ENCODE assay signal across 8 mouse cellular contexts in genomic region chr8:126593889-126594480, GRCm38 (mm10). TPM values are rescaled to one million over a fixed set of nuclear protein-coding genes. Genes with fewer than 3 reads are reported as not detected.
DNase-seq lines count a peak whose midpoint lies in the region; ATAC-seq and TF ChIP-seq lines count a peak whose summit lies in the region.

Irf2bp2 (minus strand) TSS chr8:126593986.

- peak within 1 kb of the TSS; percentile 99 for H3K4me2 ChIP-seq in embryonic facial prominence, embryonic 12.5 days (replicated peaks)
- H3K4me2 ChIP-seq in limb, embryonic 15.5 days = peak within 1 kb of the TSS; percentile 84

- no peak for TF ChIP-seq CTCF in kidney, adult 2 months (conservative IDR thresholded peaks at IDR 0.05; ENCODE audit: insufficient read depth, insufficient read length, low read depth, low read length)

- H3K9me3 ChIP-seq in embryonic facial prominence, embryonic 12.5 days = no peaks in the 10 kb centered on the region
- no peaks in the 10 kb centered on the region for H3K9me3 ChIP-seq in limb, embryonic 15.5 days

- H3K36me3 ChIP-seq in embryonic facial prominence, embryonic 12.5 days = peaks cover 14% of the 10 kb centered on the region; the same call in 1 of the 2 replicates
- H3K36me3 ChIP-seq in kidney, adult 2 months (ENCODE audit: control insufficient read depth, insufficient read depth, low read length) = peaks cover 15% of the 10 kb centered on the region; the same call in 1 of the 2 replicates
- H3K36me3 ChIP-seq in limb, embryonic 15.5 days = peaks cover 6% of the 10 kb centered on the region; the same call in 1 of the 2 replicates

- H3K27ac ChIP-seq in embryonic facial prominence, embryonic 12.5 days = peak within 1 kb of the TSS; percentile 100
- peak within 1 kb of the TSS; percentile 98 for H3K27ac ChIP-seq in kidney, adult 2 months (ENCODE audit: insufficient read depth, low read depth, low read length)
- H3K27ac ChIP-seq in limb, embryonic 15.5 days = peak within 1 kb of the TSS; percentile 100

- peak within 1 kb of the TSS; percentile 100 for H3K4me3 ChIP-seq in embryonic facial prominence, embryonic 12.5 days
- peak within 1 kb of the TSS; percentile 96 for H3K4me3 ChIP-seq in kidney, adult 2 months (ENCODE audit: insufficient read depth, low read depth, low read length)
- peak within 1 kb of the TSS; percentile 82 for H3K4me3 ChIP-seq in limb, embryonic 15.5 days

- peaks cover 49% of the 10 kb centered on the region for H3K4me1 ChIP-seq in embryonic facial prominence, embryonic 12.5 days
- H3K4me1 ChIP-seq in kidney, adult 2 months (ENCODE audit: control insufficient read depth, insufficient read depth, low read length) = peaks cover 12% of the 10 kb centered on the region
- peaks cover 45% of the 10 kb centered on the region for H3K4me1 ChIP-seq in limb, embryonic 15.5 days

- no peaks in the 10 kb centered on the region for H3K27me3 ChIP-seq in embryonic facial prominence, embryonic 12.5 days
- H3K27me3 ChIP-seq in kidney, adult 2 months (replicated peaks; ENCODE audit: control insufficient read depth, insufficient read depth, low read length) = no peaks in the 10 kb centered on the region
- H3K27me3 ChIP-seq in limb, embryonic 15.5 days = no peaks in the 10 kb centered on the region

- under 1% methylated on average over 55 of the region's 56 CpGs for WGBS in embryonic facial prominence, embryonic 12.5 days
- 1% methylated on average over 52 of the region's 56 CpGs for WGBS in kidney, adult 2 months
- WGBS in limb, embryonic 15.5 days = under 1% methylated on average over 53 of the region's 56 CpGs

- ATAC-seq in embryonic facial prominence, embryonic 12.5 days (ENCODE audit: insufficient number of reproducible peaks, insufficient read depth, low FRiP score, low TSS enrichment) = peak; percentile 61
- ATAC-seq in limb, embryonic 15.5 days (ENCODE audit: insufficient number of reproducible peaks, low FRiP score, low TSS enrichment, low read depth) = peak; percentile 70

- H3K9ac ChIP-seq in embryonic facial prominence, embryonic 12.5 days = peak within 1 kb of the TSS; percentile 100
- peak within 1 kb of the TSS; percentile 100 for H3K9ac ChIP-seq in limb, embryonic 15.5 days

- TF ChIP-seq POLR2A in kidney, adult 2 months (IDR thresholded peaks at IDR 0.05; ENCODE audit: low read depth, low read length) = peak; percentile 88

- peak; percentile 94 for DNase-seq in 3134 (ENCODE audit: extremely low read depth, insufficient read length, low spot score)
- DNase-seq in adrenal gland, postnatal 25 days = peak; percentile 93
- peak; percentile 92 to 94 for DNase-seq in heart, adult 18-20 months
- DNase-seq in kidney, adult 2 months = peak; percentile 95
- peak; percentile 69 to 73 for DNase-seq in monocyte, adult 2 months (ENCODE audit: low read depth in 1 of 2, low spot score in 2 of 2)
- peak; percentile 90 to 92 for DNase-seq in spleen, postnatal 36 days (ENCODE audit: low spot score in 2 of 2)

RNA-seq across cellular contexts. Expression of gene Irf2bp2, which starts in this region (rescaled TPM):
- total RNA-seq in adrenal gland, postnatal 25 days (2021) = 81.3 and 82.6 TPM in 2 replicates
- 11.5 and 12.0 TPM in 2 replicates for polyA plus RNA-seq in embryonic facial prominence, embryonic 12.5 days (2016; fragmentation: Nextera tagmentation; extraction: Ambion mirVana)
- total RNA-seq in heart, adult 18-20 months (2021) = 100 to 1,000 TPM; 101 to 128 TPM
- polyA plus RNA-seq in kidney, adult 2 months (2012; rRNA removed) = 40.6 and 46.6 TPM in 2 replicates
- 11.0 and 12.8 TPM in 2 replicates for polyA plus RNA-seq in limb, embryonic 15.5 days (2015; fragmentation: Nextera tagmentation; extraction: Ambion mirVana)

Comparison
In these comparisons a context has a peak if more than half of its experiments do, and no peak if none do; other contexts are left out.
1. Peak in every context shown above with its lines: DNase-seq, ATAC-seq, H3K4me3 ChIP-seq and H3K27ac ChIP-seq.